Mouse (Mus musculus) hindbrain, embryonic 15.5 days (tissue): ENCODE results near the gene Rassf7. TPM values are rescaled to one million over a fixed set of nuclear protein-coding genes. Genes with fewer than 3 reads are reported as not detected.
A peak's percentile ranks its signal among the peaks of the same experiment; 100 is the strongest.

ENCODE experiments used
- ATAC-seq: fragments of 200-750 bp; cut with Nextera tagmentation; 2 replicates; pipeline ENCODE4 v1.8.0; 2017; ENCODE audit warnings: low read depth, moderate number of reproducible peaks, moderate TSS enrichment; ENCODE audit not compliant: low FRiP score
- H3K27ac ChIP-seq: fragments of 300-500 bp; sonication (generic); replicated peaks from 2 replicates; pipeline ENCODE4 v1.5.1; 2015; ENCODE audit warnings: mild to moderate bottlenecking, inconsistent platforms
- H3K27me3 ChIP-seq: fragments of 300-500 bp; sonication (generic); 2 replicates; pipeline ENCODE4 v1.6.1; 2015; ENCODE audit warnings: control low read depth, inconsistent platforms
- H3K36me3 ChIP-seq: fragments of 300-500 bp; sonication (generic); 2 replicates; pipeline ENCODE4 v1.6.1; 2015; ENCODE audit warnings: control low read depth, inconsistent platforms
- H3K4me1 ChIP-seq: fragments of 300-500 bp; sonication (generic); replicated peaks from 2 replicates; pipeline ENCODE4 v1.6.1; 2015; ENCODE audit warnings: control low read depth, inconsistent platforms
- H3K4me2 ChIP-seq: fragments of 300-500 bp; sonication (generic); 2 replicates; pipeline ENCODE4 v1.6.1; 2015; ENCODE audit warnings: moderate library complexity, mild to moderate bottlenecking, inconsistent platforms
- H3K4me3 ChIP-seq: fragments of 300-500 bp; sonication (generic); 2 replicates; pipeline ENCODE4 v1.5.1; 2015; ENCODE audit warnings: mild to moderate bottlenecking, inconsistent platforms
- H3K9ac ChIP-seq: fragments of 300-500 bp; sonication (generic); 2 replicates; pipeline ENCODE4 v1.6.1; 2015; ENCODE audit warnings: inconsistent platforms
- H3K9me3 ChIP-seq: fragments of 300-500 bp; sonication (generic); 2 replicates; pipeline ENCODE4 v1.6.1; 2016; ENCODE audit warnings: control low read depth, inconsistent platforms
- WGBS: fragments of 180-500 bp; shearing (Covaris S2); methylation state at CpG from one replicate; pipeline ENCODE4 v1.1.7; 2015; 5-methylcytosine and 5-hydroxymethylcytosine counted together
- polyA plus RNA-seq: library from polyadenylated mRNA; unstranded; fragments of >200 nt; fragmentation: Nextera tagmentation; extraction: Ambion mirVana; gene quantifications from 2 replicates; pipeline ENCODE4 v1.2.1, GENCODE M21; 2015

Gene Rassf7
- polyA plus RNA-seq, result 24.5 and 25.7 TPM in 2 replicates

GRCm38 (mm10) chr7:141215101-141215879 lies at the start of gene Rassf7:
Rassf7 (plus strand) TSS chr7:141215860.
- Histone ChIP-seq H3K27ac (peak within 1 kb of the TSS; percentile 69), H3K4me2 (peak within 1 kb of the TSS; percentile 98), H3K9me3 (no peaks in the 10 kb centered on the region), H3K4me1 (peaks cover 20% of the 10 kb centered on the region), H3K4me3 (peak within 1 kb of the TSS; percentile 65), H3K36me3 (no peaks in the 10 kb centered on the region), H3K9ac (peak within 1 kb of the TSS; percentile 65), H3K27me3 (no peaks in the 10 kb centered on the region)
- WGBS, result under 1% methylated on average over 41 of the region's 41 CpGs
- peak; percentile 96 for ATAC-seq

DNA sequence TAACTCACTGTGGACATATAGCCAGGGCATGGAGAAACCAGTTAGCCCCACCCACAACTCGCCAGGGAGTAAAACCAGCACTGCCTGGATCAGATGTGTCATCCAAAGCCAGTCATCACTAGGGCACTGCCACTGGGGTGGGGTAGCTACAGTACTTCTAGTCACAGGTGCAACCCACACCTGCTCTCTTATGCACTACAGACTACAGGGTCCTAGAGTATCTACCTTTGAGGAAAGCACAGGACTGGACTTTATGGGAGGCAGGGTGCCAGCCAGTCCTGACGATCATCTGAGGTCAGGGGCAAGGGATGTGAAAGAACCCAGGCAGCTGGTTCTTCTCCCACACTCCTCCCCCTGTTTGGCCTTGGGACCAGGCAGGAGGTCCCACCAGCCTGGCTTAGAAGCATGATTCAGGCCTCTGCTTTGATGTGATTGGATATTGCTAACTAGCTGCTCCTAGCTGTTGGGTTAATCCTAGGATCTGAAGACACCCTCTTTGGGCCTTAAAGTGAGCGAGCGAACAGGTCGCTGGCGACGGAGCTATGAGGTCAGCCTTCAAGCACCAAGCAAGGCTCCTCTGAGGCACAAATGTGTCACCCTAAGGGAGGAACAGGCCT lies 47.7 kb upstream of the Rassf7 start:
- Histone ChIP-seq H3K9ac (peak overlapping the region; percentile 32), H3K27me3 (no peaks in the 10 kb centered on the region), H3K4me3 (peak overlapping the region; percentile 32), H3K4me1 (peaks cover 21% of the 10 kb centered on the region), H3K27ac (no peak overlapping the region), H3K36me3 (no peaks in the 10 kb centered on the region), H3K9me3 (no peaks in the 10 kb centered on the region), H3K4me2 (peak overlapping the region; percentile 54)
- WGBS, result 29% methylated on average over 7 of the region's 7 CpGs
- ATAC-seq, result no peak

DNA sequence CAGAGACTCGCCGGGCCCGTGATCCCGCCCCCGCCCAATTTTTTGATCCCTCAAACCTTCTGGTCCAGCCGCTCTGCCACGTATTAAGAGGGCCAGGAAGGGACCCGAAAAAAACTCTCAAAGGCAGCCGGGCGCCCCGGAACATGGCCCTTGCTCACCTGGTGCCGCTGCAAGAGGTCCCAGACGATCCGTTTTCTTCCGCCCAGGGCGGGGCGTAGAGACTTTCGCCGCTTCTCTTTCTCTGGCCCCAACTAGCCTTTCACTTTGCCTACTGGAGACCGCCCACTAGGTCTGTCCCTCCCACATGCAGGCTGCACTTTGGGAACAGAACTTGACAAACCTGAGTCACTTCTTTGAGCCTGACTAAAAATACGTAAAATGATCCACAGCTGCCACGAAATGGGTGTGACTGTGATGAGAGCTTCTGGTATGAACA lies 47.1 kb upstream of the Rassf7 start:
- no peaks in the 10 kb centered on the region for H3K9me3 ChIP-seq
- H3K36me3 ChIP-seq, result no peaks in the 10 kb centered on the region
- H3K4me1 ChIP-seq, result peaks cover 26% of the 10 kb centered on the region
- no peaks in the 10 kb centered on the region for H3K27me3 ChIP-seq
- no peak for ATAC-seq
- H3K9ac ChIP-seq, result peak overlapping the region; percentile 32
- H3K4me3 ChIP-seq, result peak overlapping the region; percentile 32
- H3K27ac ChIP-seq, result no peak overlapping the region
- peak overlapping the region; percentile 54 for H3K4me2 ChIP-seq
- 10% methylated on average over 22 of the region's 22 CpGs for WGBS

GRCm38 (mm10) chr7:141169300-141169699 lies 46.4 kb upstream of the Rassf7 start:
- Histone ChIP-seq H3K4me1 (peaks cover 29% of the 10 kb centered on the region), H3K4me2 (no peak overlapping the region), H3K9ac (no peak overlapping the region), H3K9me3 (no peaks in the 10 kb centered on the region), H3K27me3 (no peaks in the 10 kb centered on the region), H3K27ac (no peak overlapping the region), H3K4me3 (no peak overlapping the region), H3K36me3 (no peaks in the 10 kb centered on the region)
- WGBS, result 67% methylated on average over 1 of the region's 1 CpGs
- no peak for ATAC-seq

DNA sequence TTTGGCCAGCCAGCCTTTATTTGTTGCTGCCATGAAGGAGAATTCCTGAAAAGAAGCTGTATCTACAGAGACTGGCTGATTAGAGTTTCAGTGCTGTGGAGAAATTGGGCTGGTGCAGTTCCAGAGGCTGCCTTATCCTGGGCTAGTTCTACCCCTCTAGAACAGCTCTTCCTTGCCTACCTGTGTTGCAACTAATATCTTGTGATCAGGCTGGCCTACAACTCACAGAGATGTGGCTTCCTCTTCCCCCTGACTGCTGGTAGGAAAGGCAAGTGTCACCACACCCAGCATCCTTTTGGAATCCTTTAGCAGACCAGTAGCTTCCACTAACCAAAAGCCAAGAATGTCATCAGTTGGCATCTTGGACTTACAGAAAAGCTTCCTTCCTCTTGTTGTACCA lies 45.8 kb upstream of the Rassf7 start:
- H3K9me3 ChIP-seq, result no peaks in the 10 kb centered on the region
- peaks cover 29% of the 10 kb centered on the region for H3K4me1 ChIP-seq
- H3K36me3 ChIP-seq, result no peaks in the 10 kb centered on the region
- no peak overlapping the region for H3K27ac ChIP-seq
- no peaks in the 10 kb centered on the region for H3K27me3 ChIP-seq
- no peak for ATAC-seq
- H3K9ac ChIP-seq, result no peak overlapping the region
- H3K4me3 ChIP-seq, result no peak overlapping the region
- no peak overlapping the region for H3K4me2 ChIP-seq

DNA sequence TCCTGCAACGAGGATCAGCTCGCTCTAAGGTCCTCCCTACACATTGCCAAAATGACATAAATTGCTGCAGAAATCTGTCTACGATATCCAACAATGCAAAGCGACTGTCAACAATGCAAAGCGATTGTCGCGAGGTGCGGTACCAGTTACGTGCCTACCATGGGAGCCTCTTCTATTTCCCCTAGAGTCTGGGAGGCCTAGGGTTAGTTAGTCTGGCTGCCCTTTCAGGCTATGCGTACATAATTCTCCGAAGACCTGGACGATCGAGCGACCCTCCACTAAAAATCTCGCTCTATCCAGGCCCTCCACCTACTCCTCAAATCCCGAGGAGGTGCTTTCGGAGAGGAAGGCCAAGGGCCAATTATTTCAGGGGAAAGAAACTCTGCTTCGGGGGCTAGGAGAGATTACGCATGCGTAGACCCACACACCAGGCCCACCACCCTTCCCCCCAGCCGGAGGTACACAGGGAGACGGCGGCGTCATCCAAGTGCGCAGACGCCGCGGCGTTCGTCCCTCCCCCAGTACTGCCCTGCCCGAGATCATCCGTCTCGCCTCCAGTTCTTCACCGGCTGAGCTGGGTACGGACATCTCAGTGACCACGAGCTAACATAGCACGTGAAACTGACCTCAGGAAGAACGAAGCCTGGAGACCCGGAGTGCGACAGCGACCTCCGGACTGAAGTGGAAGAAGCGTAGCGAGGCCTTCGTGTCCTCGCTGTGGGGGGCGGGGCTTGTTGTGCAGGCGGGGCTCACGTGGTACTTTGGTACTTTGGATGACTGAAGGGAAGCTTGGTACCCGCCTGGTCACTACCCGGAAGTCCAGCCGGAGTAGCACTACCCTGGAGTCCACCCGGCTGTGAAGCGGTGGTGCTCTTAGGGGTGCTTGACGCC lies 43.3 kb upstream of the Rassf7 start, which contains the start of gene Rnh1:
Gene Rnh1, minus strand, starts transcription at position 742 of the 891 bp plus-strand sequence.
- H3K4me3 ChIP-seq, result peak within 1 kb of the TSS; percentile 50
- peak within 1 kb of the TSS; percentile 93 for H3K27ac ChIP-seq
- no peaks in the 10 kb centered on the region for H3K9me3 ChIP-seq
- H3K9ac ChIP-seq, result peak within 1 kb of the TSS; percentile 53
- peaks cover 31% of the 10 kb centered on the region for H3K4me1 ChIP-seq
- ATAC-seq, result peak; percentile 98
- 2% methylated on average over 55 of the region's 55 CpGs for WGBS
- no peaks in the 10 kb centered on the region for H3K36me3 ChIP-seq
- no peaks in the 10 kb centered on the region for H3K27me3 ChIP-seq
- peak within 1 kb of the TSS; percentile 69 for H3K4me2 ChIP-seq

GRCm38 (mm10) chr7:141173323-141173850 lies 42.3 kb upstream of the Rassf7 start:
- H3K27ac ChIP-seq, result peak overlapping the region; percentile 93
- H3K4me1 ChIP-seq, result peaks cover 23% of the 10 kb centered on the region
- no peaks in the 10 kb centered on the region for H3K36me3 ChIP-seq
- ATAC-seq, result no peak
- peak overlapping the region; percentile 50 for H3K4me3 ChIP-seq
- H3K9ac ChIP-seq, result peak overlapping the region; percentile 53; the same call in 1 of the 2 replicates
- no peaks in the 10 kb centered on the region for H3K9me3 ChIP-seq
- no peaks in the 10 kb centered on the region for H3K27me3 ChIP-seq
- WGBS, result 86% methylated on average over 5 of the region's 5 CpGs
- H3K4me2 ChIP-seq, result peak overlapping the region; percentile 69

- no peaks in the 10 kb centered on the region for H3K36me3 ChIP-seq
- no peak overlapping the region for H3K27ac ChIP-seq
- 88% methylated on average over 4 of the region's 4 CpGs for WGBS
- H3K27me3 ChIP-seq, result no peaks in the 10 kb centered on the region
- H3K9me3 ChIP-seq, result no peaks in the 10 kb centered on the region
- ATAC-seq, result no peak
- H3K9ac ChIP-seq, result no peak overlapping the region
- H3K4me1 ChIP-seq, result peaks cover 16% of the 10 kb centered on the region
- no peak overlapping the region for H3K4me3 ChIP-seq
- H3K4me2 ChIP-seq, result no peak overlapping the region
Measured at GRCm38 (mm10) chr7:141175068-141175467, 40.6 kb upstream of the Rassf7 start.

DNA sequence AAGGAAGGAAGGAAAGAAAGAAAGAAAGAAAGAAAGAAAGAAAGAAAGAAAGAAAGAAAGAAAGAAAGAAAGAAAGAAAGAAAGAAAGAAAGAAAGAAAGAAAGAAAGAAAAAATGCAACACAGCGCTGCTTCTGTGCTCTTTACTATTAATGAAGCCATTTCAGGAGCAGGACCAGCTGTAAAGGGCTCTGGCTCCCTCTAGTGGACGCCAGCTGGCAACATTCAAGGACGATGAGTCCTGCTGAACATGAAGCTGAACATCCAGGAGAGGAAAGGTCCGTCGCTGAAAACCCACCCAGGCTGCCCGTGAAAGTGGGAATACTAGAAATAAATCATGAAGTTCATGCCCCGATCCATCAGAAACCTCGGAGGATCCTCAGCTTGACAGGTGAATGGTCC lies 39.5 kb upstream of the Rassf7 start:
- no peak overlapping the region for H3K27ac ChIP-seq
- no peaks in the 10 kb centered on the region for H3K36me3 ChIP-seq
- no peak overlapping the region for H3K9ac ChIP-seq
- H3K4me1 ChIP-seq, result peaks cover 16% of the 10 kb centered on the region
- H3K4me2 ChIP-seq, result peak overlapping the region; percentile 31; the same call in 1 of the 2 replicates
- no peak overlapping the region for H3K4me3 ChIP-seq
- H3K9me3 ChIP-seq, result no peaks in the 10 kb centered on the region
- 1% methylated on average over 8 of the region's 8 CpGs for WGBS
- no peaks in the 10 kb centered on the region for H3K27me3 ChIP-seq
- ATAC-seq, result no peak

DNA sequence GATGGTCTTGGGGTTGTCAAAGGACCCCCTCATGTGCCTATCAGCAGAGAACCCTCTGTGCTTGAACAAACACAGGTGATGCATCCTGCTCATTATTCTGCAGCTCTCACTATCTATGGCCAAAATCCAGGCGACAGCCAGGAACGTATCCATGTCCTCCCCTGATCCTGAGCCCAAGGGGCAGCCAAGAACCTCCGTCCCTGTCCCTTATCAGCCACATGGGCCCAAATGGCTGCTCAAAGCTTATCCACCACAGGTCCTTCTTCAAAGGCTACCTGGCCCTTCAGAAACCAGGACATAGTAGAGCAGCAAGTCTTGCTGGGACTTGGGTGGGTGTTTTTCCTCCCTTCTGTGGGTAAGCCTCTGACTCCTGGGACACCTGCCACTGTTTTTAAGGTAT lies 27.5 kb upstream of the Rassf7 start:
- H3K36me3 ChIP-seq, result peaks cover 33% of the 10 kb centered on the region
- no peaks in the 10 kb centered on the region for H3K9me3 ChIP-seq
- 88% methylated on average over 3 of the region's 3 CpGs for WGBS
- H3K27ac ChIP-seq, result no peak overlapping the region
- no peak for ATAC-seq
- H3K4me1 ChIP-seq, result peaks cover 14% of the 10 kb centered on the region
- no peaks in the 10 kb centered on the region for H3K27me3 ChIP-seq
- no peak overlapping the region for H3K9ac ChIP-seq
- H3K4me2 ChIP-seq, result no peak overlapping the region
- H3K4me3 ChIP-seq, result no peak overlapping the region

GRCm38 (mm10) chr7:141188733-141189132 lies 26.9 kb upstream of the Rassf7 start:
- no peak for ATAC-seq
- WGBS, result 99% methylated on average over 3 of the region's 3 CpGs
- H3K4me3 ChIP-seq, result no peak overlapping the region

More at GRCm38 (mm10) chr7:141188733-141189132, 26.9 kb upstream of the Rassf7 start:
- no peaks in the 10 kb centered on the region for H3K9me3 ChIP-seq
- no peak overlapping the region for H3K9ac ChIP-seq
- H3K4me1 ChIP-seq, result peaks cover 15% of the 10 kb centered on the region
- no peak overlapping the region for H3K4me2 ChIP-seq
- H3K36me3 ChIP-seq, result peaks cover 33% of the 10 kb centered on the region
- H3K27me3 ChIP-seq, result no peaks in the 10 kb centered on the region
- no peak overlapping the region for H3K27ac ChIP-seq
